8 mouse cellular contexts compared by ENCODE assay signal in the genomic region with DNA sequence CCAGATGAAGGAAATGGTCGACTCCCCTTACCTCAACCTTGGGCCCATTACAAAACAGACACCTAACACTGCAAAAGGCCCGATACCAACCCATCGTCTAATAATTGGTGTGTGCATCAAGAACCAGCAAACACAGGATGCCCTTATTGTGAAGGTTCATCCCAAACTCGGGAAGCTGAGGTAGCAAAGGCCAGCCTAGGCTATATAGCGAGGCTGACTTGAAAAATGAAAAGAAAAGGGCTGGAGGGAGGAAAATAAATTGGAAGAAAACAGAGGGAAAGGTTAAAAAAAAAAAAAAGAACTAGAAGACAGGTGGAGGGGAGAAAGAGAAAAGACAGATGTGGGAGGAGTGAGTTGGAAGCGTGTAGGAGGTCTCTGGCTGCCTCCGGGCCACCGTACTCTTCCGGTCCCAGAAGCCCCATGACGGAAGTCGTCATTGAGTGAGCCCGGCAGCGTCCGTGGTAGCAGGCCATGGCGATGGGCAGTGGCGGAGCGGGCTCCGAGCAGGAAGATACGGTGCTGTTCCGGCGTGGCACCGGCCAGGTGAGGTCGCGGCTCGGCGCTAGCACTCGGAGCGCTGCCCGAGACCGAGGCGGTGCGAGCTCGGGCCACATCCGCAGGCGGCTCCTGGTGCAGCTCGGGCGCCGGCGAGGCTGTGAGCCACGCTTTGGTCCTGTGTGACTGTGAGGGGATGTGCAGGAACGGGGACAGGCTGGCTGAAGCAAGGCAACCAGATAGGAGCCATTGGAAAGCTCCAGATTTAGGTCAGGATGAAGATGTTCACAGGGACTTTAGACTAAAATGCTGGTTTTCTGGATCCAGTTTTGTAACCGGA. TPM values are rescaled to one million over a fixed set of nuclear protein-coding genes. Genes with fewer than 3 reads are reported as not detected.
DNase-seq lines count a peak whose midpoint lies in the region; ATAC-seq lines count a peak whose summit lies in the region.

A gene (plus strand): TSS at position 430 of the 835 bp plus-strand sequence.

- ATAC-seq in intestine, embryonic 14.5 days (replicated peaks; ENCODE audit: low FRiP score, low TSS enrichment, low read depth) = peak; percentile 97

- H3K4me2 ChIP-seq in intestine, embryonic 14.5 days (ENCODE audit: low read length) = peak within 1 kb of the TSS; percentile 90

- no peaks in the 10 kb centered on the region for H3K9me3 ChIP-seq in intestine, embryonic 14.5 days (ENCODE audit: control insufficient read depth, low read length)

- peak within 1 kb of the TSS; percentile 89 for H3K9ac ChIP-seq in intestine, embryonic 14.5 days (ENCODE audit: low read length)

- intact Hi-C loops in left cerebral cortex, postnatal 14 days (cut with DNase I) = no loop called here

- H3K36me3 ChIP-seq in intestine, embryonic 14.5 days (ENCODE audit: control insufficient read depth, insufficient read depth, low read length) = peaks cover 30% of the 10 kb centered on the region

- no peaks in the 10 kb centered on the region for H3K27me3 ChIP-seq in intestine, embryonic 14.5 days (replicated peaks; ENCODE audit: control insufficient read depth, insufficient read depth, low read length)

- H3K4me3 ChIP-seq in intestine, embryonic 14.5 days (ENCODE audit: low read depth, low read length) = peak within 1 kb of the TSS; percentile 100

- 5% methylated on average over 42 of the region's 42 CpGs for WGBS in intestine, embryonic 14.5 days

- peaks cover 10% of the 10 kb centered on the region for H3K4me1 ChIP-seq in intestine, embryonic 14.5 days (replicated peaks; ENCODE audit: control insufficient read depth, insufficient read depth, low read length)

- DNase-seq in adrenal gland, adult 18-20 months (ENCODE audit: low spot score in 2 of 2) = peak; percentile 95
- DNase-seq in embryo, embryonic 11 days = peak; percentile 94
- DNase-seq in gastrocnemius, postnatal 25 days = peak; percentile 87
- DNase-seq in intestine, embryonic 14.5 days (ENCODE audit: low spot score) = peak; percentile 88
- DNase-seq in left cerebral cortex, postnatal 14 days (ENCODE audit: low spot score in 2 of 2) = peak; percentile 93 to 98
- peak; percentile 94 for DNase-seq in mesoderm, embryonic 11.5 days (ENCODE audit: low read depth, low spot score)
- DNase-seq in right cerebral cortex, postnatal 36 days (ENCODE audit: low spot score in 2 of 2) = peak; percentile 95
- DNase-seq in yolk sac, embryonic 10.5 days (ENCODE audit: low spot score) = peak; percentile 87

- no peak within 1 kb of the TSS; the same call in 1 of the 2 replicates for H3K27ac ChIP-seq in intestine, embryonic 14.5 days (ENCODE audit: low read depth)

RNA-seq across cellular contexts. Expression of the gene that starts here (rescaled TPM):
- total RNA-seq in adrenal gland, adult 18-20 months (2021) = 10 to 100 TPM; 29.5 to 32.4 TPM
- 10 to 100 TPM; 12.7 to 13.2 TPM for total RNA-seq in gastrocnemius, postnatal 25 days (2021)
- polyA plus RNA-seq in intestine, embryonic 14.5 days (2014; fragmentation: Nextera tagmentation; extraction: Ambion mirVana) = 68.3 and 69.3 TPM in 2 replicates
- total RNA-seq in left cerebral cortex, postnatal 14 days (2021) = 10 to 100 TPM; 32.3 to 34.6 TPM
